Mouse (Mus musculus) lung, embryonic 16.5 days (tissue): Measurements from ENCODE around the gene Tmem238l. TPM values are rescaled to one million over a fixed set of nuclear protein-coding genes. Genes with fewer than 3 reads are reported as not detected.

Source experiments
- ATAC-seq: fragments of 200-750 bp; cut with Nextera tagmentation; 2 replicates; pipeline ENCODE4 v1.8.0; 2017; ENCODE audit warnings: low read depth, mild to moderate bottlenecking, moderate library complexity
- H3K27ac ChIP-seq: fragments of 300-500 bp; sonication (generic); 2 replicates; pipeline ENCODE4 v1.5.1; 2014; ENCODE audit warnings: mild to moderate bottlenecking, control low read depth, low read length
- H3K27me3 ChIP-seq: fragments of 300-500 bp; sonication (generic); 2 replicates; pipeline ENCODE4 v1.6.1; 2014; ENCODE audit warnings: low read depth, low read length, mixed read lengths; ENCODE audit not compliant: control insufficient read depth, insufficient read depth
- H3K36me3 ChIP-seq: fragments of 300-500 bp; sonication (generic); 2 replicates; pipeline ENCODE4 v1.6.1; 2014; ENCODE audit warnings: low read length; ENCODE audit not compliant: control insufficient read depth, insufficient read depth
- H3K4me1 ChIP-seq: fragments of 300-500 bp; sonication (generic); replicated peaks from 2 replicates; pipeline ENCODE4 v1.6.1; 2014; ENCODE audit warnings: low read length, mixed read lengths; ENCODE audit not compliant: control insufficient read depth, insufficient read depth
- H3K4me2 ChIP-seq: fragments of 300-500 bp; sonication (generic); 2 replicates; pipeline ENCODE4 v1.6.1; 2014; ENCODE audit warnings: low read depth, low read length, control low read depth
- H3K4me3 ChIP-seq: fragments of 300-500 bp; sonication (generic); 2 replicates; pipeline ENCODE4 v1.5.1; 2014; ENCODE audit warnings: mild to moderate bottlenecking, low read length, control low read depth
- H3K9ac ChIP-seq: fragments of 300-500 bp; sonication (generic); 2 replicates; pipeline ENCODE4 v1.6.1; 2014; ENCODE audit warnings: low read length, control low read depth
- H3K9me3 ChIP-seq: fragments of 300-500 bp; sonication (generic); 2 replicates; pipeline ENCODE4 v1.6.1; 2016; ENCODE audit warnings: low read length; ENCODE audit not compliant: control insufficient read depth
- WGBS: fragments of 180-500 bp; shearing (Covaris S2); extraction: QIAGEN DNeasy Blood & Tissue Kit; methylation state at CpG from one replicate; pipeline ENCODE4 v1.1.7; 2014; 5-methylcytosine and 5-hydroxymethylcytosine counted together
- polyA plus RNA-seq: library from polyadenylated mRNA; unstranded; fragments of >200 nt; fragmentation: Nextera tagmentation; extraction: Ambion mirVana; gene quantifications from 2 replicates; pipeline ENCODE4 v1.2.1, GENCODE M21; 2015

The Tmem238l gene
- polyA plus RNA-seq, 1 experiment from 2014 or later, result not detected

GRCm38 (mm10) chr11:66992150-66992549 is 35.7 kb downstream of the Tmem238l start:
- Histone ChIP-seq H3K9ac (no peak overlapping the region), H3K9me3 (no peaks in the 10 kb centered on the region), H3K36me3 (no peaks in the 10 kb centered on the region), H3K4me2 (no peak overlapping the region), H3K4me3 (no peak overlapping the region), H3K4me1 (peaks cover 5% of the 10 kb centered on the region), H3K27ac (no peak overlapping the region), H3K27me3 (no peaks in the 10 kb centered on the region)
- WGBS, result 79% methylated on average over 2 of the region's 2 CpGs
- ATAC-seq, result no peak

- no peak for ATAC-seq
- WGBS, result 24% methylated on average over 1 of the region's 1 CpGs
- Histone ChIP-seq H3K27ac (no peak overlapping the region), H3K27me3 (no peaks in the 10 kb centered on the region), H3K36me3 (no peaks in the 10 kb centered on the region), H3K4me3 (no peak overlapping the region), H3K4me1 (peaks cover 13% of the 10 kb centered on the region), H3K4me2 (no peak overlapping the region), H3K9me3 (no peaks in the 10 kb centered on the region), H3K9ac (no peak overlapping the region)
Observed at GRCm38 (mm10) chr11:66993674-66994073, 37.2 kb downstream of the Tmem238l start.

- Histone ChIP-seq H3K4me3 (no peak overlapping the region), H3K9ac (no peak overlapping the region), H3K4me2 (no peak overlapping the region), H3K9me3 (no peaks in the 10 kb centered on the region), H3K27me3 (no peaks in the 10 kb centered on the region), H3K36me3 (no peaks in the 10 kb centered on the region), H3K4me1 (peaks cover 16% of the 10 kb centered on the region), H3K27ac (no peak overlapping the region)
- no peak for ATAC-seq
- 76% methylated on average over 4 of the region's 4 CpGs for WGBS
Observed at GRCm38 (mm10) chr11:66996446-66996845, 40.0 kb downstream of the Tmem238l start.

- no peak overlapping the region for H3K9ac ChIP-seq
- peaks cover 12% of the 10 kb centered on the region for H3K4me1 ChIP-seq
- H3K36me3 ChIP-seq, result no peaks in the 10 kb centered on the region
- WGBS, result 41% methylated on average over 14 of the region's 14 CpGs
- no peak overlapping the region for H3K4me3 ChIP-seq
- no peaks in the 10 kb centered on the region for H3K27me3 ChIP-seq
- no peaks in the 10 kb centered on the region for H3K9me3 ChIP-seq
- ATAC-seq, result peak; percentile 87
- H3K4me2 ChIP-seq, result no peak overlapping the region
- peak overlapping the region; percentile 2; the same call in 1 of the 2 replicates for H3K27ac ChIP-seq
Observed at GRCm38 (mm10) chr11:66998467-66999403, 42.3 kb downstream of the Tmem238l start.

GRCm38 (mm10) chr11:67000671-67001070 is 44.2 kb downstream of the Tmem238l start:
- H3K4me3 ChIP-seq, result no peak overlapping the region
- peaks cover 12% of the 10 kb centered on the region for H3K4me1 ChIP-seq
- H3K4me2 ChIP-seq, result no peak overlapping the region
- no peak overlapping the region for H3K9ac ChIP-seq
- no peaks in the 10 kb centered on the region for H3K9me3 ChIP-seq
- 76% methylated on average over 4 of the region's 4 CpGs for WGBS
- no peaks in the 10 kb centered on the region for H3K27me3 ChIP-seq
- no peaks in the 10 kb centered on the region for H3K36me3 ChIP-seq
- ATAC-seq, result no peak
- H3K27ac ChIP-seq, result no peak overlapping the region

- Histone ChIP-seq H3K4me3 (no peak overlapping the region), H3K4me1 (peaks cover 12% of the 10 kb centered on the region), H3K9me3 (no peaks in the 10 kb centered on the region), H3K36me3 (no peaks in the 10 kb centered on the region), H3K27ac (no peak overlapping the region), H3K9ac (no peak overlapping the region), H3K27me3 (no peaks in the 10 kb centered on the region), H3K4me2 (no peak overlapping the region)
- ATAC-seq, result no peak
- 42% methylated on average over 1 of the region's 1 CpGs for WGBS
Observed at GRCm38 (mm10) chr11:67001717-67002116, 45.3 kb downstream of the Tmem238l start.

GRCm38 (mm10) chr11:67002911-67003310 is 46.5 kb downstream of the Tmem238l start:
- H3K9ac ChIP-seq, result no peak overlapping the region
- H3K4me1 ChIP-seq, result peaks cover 7% of the 10 kb centered on the region
- ATAC-seq, result no peak
- no peaks in the 10 kb centered on the region for H3K9me3 ChIP-seq
- no peaks in the 10 kb centered on the region for H3K27me3 ChIP-seq
- H3K36me3 ChIP-seq, result no peaks in the 10 kb centered on the region
- no peak overlapping the region for H3K27ac ChIP-seq
- no peak overlapping the region for H3K4me2 ChIP-seq
- 44% methylated on average over 2 of the region's 2 CpGs for WGBS
- H3K4me3 ChIP-seq, result no peak overlapping the region

- H3K27ac ChIP-seq, result no peak overlapping the region
- H3K9me3 ChIP-seq, result no peaks in the 10 kb centered on the region
- no peak overlapping the region for H3K9ac ChIP-seq
- H3K4me1 ChIP-seq, result peaks cover 6% of the 10 kb centered on the region; the same call in 1 of the 2 replicates
- WGBS, result 73% methylated on average over 8 of the region's 8 CpGs
- H3K36me3 ChIP-seq, result no peaks in the 10 kb centered on the region
- no peak overlapping the region for H3K4me3 ChIP-seq
- no peaks in the 10 kb centered on the region for H3K27me3 ChIP-seq
- no peak overlapping the region for H3K4me2 ChIP-seq
- no peak for ATAC-seq
Observed at GRCm38 (mm10) chr11:67007961-67008360, 51.5 kb downstream of the Tmem238l start.

- ATAC-seq, result no peak
- H3K9ac ChIP-seq, result no peak overlapping the region
- H3K4me3 ChIP-seq, result no peak overlapping the region
- no peaks in the 10 kb centered on the region for H3K9me3 ChIP-seq
- no peaks in the 10 kb centered on the region for H3K36me3 ChIP-seq
- peaks cover 6% of the 10 kb centered on the region; the same call in 1 of the 2 replicates for H3K4me1 ChIP-seq
- WGBS, result 88% methylated on average over 4 of the region's 4 CpGs
- H3K4me2 ChIP-seq, result no peak overlapping the region
- no peaks in the 10 kb centered on the region for H3K27me3 ChIP-seq
- H3K27ac ChIP-seq, result no peak overlapping the region
Observed at GRCm38 (mm10) chr11:67008528-67008927, 52.1 kb downstream of the Tmem238l start.
